Mouse (Mus musculus): ENCODE measurements around the gene Myo16. TPM values are rescaled to one million over a fixed set of nuclear protein-coding genes. Genes with fewer than 3 reads are reported as not detected.

Myo16 gene
- total and polyA plus RNA-seq, 3 experiments, result not detected

DNA sequence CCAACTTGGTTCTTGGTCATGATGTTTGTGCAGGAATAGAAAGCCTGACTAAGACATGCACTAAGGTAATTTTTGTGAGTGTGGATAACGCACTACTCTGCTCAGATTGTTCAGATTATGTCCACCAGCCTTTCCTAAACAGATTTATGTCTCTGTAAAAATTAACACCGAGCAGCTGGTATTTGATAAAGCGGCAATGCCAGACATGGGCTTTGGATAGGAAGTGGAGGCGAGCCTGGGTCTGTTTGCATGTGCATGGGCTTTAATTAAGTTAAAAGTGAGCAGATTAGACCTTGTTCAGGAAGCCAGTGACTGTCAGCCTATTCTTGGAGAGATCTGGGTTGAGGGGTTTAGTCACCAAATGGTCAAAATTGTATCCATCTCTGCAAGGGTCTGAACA lies 367.8 kb downstream of the Myo16 start:
- no peaks in the 10 kb centered on the region for H3K4me1 ChIP-seq (ENCODE audit: control insufficient read depth in 1 of 2, insufficient read depth in 2 of 2, low read length in 2 of 2)
- no peaks in the 10 kb centered on the region for H3K27me3 ChIP-seq (ENCODE audit: control insufficient read depth in 1 of 2, insufficient read depth in 2 of 2, low read length in 2 of 2)
- TF ChIP-seq ZC3H11A (IDR thresholded peaks at IDR 0.05; ENCODE audit: low read depth, low read length), result no peak
- TF ChIP-seq MYB (IDR thresholded peaks at IDR 0.05; ENCODE audit: low read depth, low read length), result no peak
- no peak for TF ChIP-seq SIN3A (IDR thresholded peaks at IDR 0.05; ENCODE audit: low read length)
- no peak for TF ChIP-seq MXI1 (IDR thresholded peaks at IDR 0.05; ENCODE audit: low read depth, low read length)
- TF ChIP-seq JUND (IDR thresholded peaks at IDR 0.05; ENCODE audit: low read depth, low read length), result no peak
- TF ChIP-seq EP300 (IDR thresholded peaks at IDR 0.05; ENCODE audit: low read depth in 1 of 2, low read length in 2 of 2), result no peak
- no peak overlapping the region for H3K27ac ChIP-seq (ENCODE audit: control insufficient read depth, low read depth, low read length)
- no peaks in the 10 kb centered on the region for H3K79me2 ChIP-seq (ENCODE audit: control insufficient read depth, insufficient read depth, low read length, poor library complexity)
- H3K4me3 ChIP-seq (ENCODE audit: control insufficient read depth in 1 of 2, insufficient read depth in 1 of 2, low read depth in 2 of 2, low read length in 2 of 2), result no peak overlapping the region
- no peaks in the 10 kb centered on the region for H3K36me3 ChIP-seq (ENCODE audit: control insufficient read depth in 1 of 2, insufficient read depth in 2 of 2, low read length in 2 of 2)
- no peak for DNase-seq (ENCODE audit: low read depth, low spot score)
- H3K9me3 ChIP-seq (replicated peaks; ENCODE audit: insufficient read depth, low read length), result no peaks in the 10 kb centered on the region
- no peak overlapping the region for H3K9ac ChIP-seq (ENCODE audit: control insufficient read depth, low read depth, low read length, poor library complexity, severe bottlenecking)

DNA sequence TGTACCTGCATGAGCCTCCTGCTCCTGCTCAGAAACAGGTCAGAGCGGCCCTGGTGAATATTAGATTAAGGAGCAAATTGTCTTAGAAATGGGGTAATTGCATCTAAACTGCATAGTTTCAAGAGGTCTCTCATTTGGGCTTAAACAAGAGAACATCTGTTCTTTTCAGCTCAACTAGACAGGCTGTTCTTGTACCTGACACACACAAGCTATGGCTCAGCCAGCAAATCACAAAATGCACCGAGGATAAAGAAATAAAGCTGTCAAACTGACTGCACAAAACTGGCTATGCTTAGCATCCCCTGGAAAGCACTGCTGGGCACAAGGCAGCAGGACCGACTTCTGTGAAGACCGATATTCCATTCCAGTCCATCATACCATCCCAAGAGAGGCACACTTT lies 372.0 kb downstream of the Myo16 start:
- H3K9ac ChIP-seq (ENCODE audit: control insufficient read depth, low read depth, low read length, poor library complexity, severe bottlenecking), result no peak overlapping the region
- no peak overlapping the region for H3K27ac ChIP-seq (ENCODE audit: control insufficient read depth, low read depth, low read length)
- no peaks in the 10 kb centered on the region for H3K79me2 ChIP-seq (ENCODE audit: control insufficient read depth, insufficient read depth, low read length, poor library complexity)
- no peak for TF ChIP-seq E2F4 (IDR thresholded peaks at IDR 0.05; ENCODE audit: borderline replicate concordance, low read depth, low read length)
- no peak for TF ChIP-seq NRF1 (IDR thresholded peaks at IDR 0.05; ENCODE audit: insufficient read depth, low read depth, low read length, poor library complexity, severe bottlenecking)
- H3K27me3 ChIP-seq (ENCODE audit: control insufficient read depth in 1 of 2, insufficient read depth in 2 of 2, low read length in 2 of 2), result no peaks in the 10 kb centered on the region
- no peaks in the 10 kb centered on the region for H3K36me3 ChIP-seq (ENCODE audit: control insufficient read depth in 1 of 2, insufficient read depth in 2 of 2, low read length in 2 of 2)
- DNase-seq (ENCODE audit: low read depth, low spot score), result no peak
- no peaks in the 10 kb centered on the region for H3K4me1 ChIP-seq (ENCODE audit: control insufficient read depth in 1 of 2, insufficient read depth in 2 of 2, low read length in 2 of 2)
- H3K9me3 ChIP-seq (replicated peaks; ENCODE audit: insufficient read depth, low read length), result no peaks in the 10 kb centered on the region
- H3K4me3 ChIP-seq (ENCODE audit: control insufficient read depth in 1 of 2, insufficient read depth in 1 of 2, low read depth in 2 of 2, low read length in 2 of 2), result no peak overlapping the region

DNA sequence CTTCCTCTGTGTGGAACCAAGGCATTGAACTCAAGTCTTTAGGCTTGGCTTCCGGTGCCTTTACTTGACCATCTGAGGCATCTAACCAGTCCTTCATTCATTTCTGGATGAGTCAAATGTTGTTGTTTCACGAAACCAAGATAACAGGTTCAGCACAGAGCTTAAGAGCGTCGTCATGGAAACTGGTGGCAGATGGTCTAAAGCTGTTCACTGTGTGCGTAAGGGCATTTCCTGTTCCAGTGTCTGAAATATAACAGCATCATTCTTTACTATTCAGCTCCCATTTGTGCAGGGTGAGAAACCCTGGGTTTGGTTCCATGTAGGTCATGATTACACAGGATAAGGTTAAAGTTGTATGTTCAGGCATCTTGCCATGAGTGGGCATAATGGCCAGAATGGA lies 372.9 kb downstream of the Myo16 start:
- no peak for DNase-seq (ENCODE audit: low read depth, low spot score)
- H3K79me2 ChIP-seq (ENCODE audit: control insufficient read depth, insufficient read depth, low read length, poor library complexity), result no peaks in the 10 kb centered on the region
- no peak overlapping the region for H3K27ac ChIP-seq (ENCODE audit: control insufficient read depth, low read depth, low read length)
- H3K4me1 ChIP-seq (ENCODE audit: control insufficient read depth in 1 of 2, insufficient read depth in 2 of 2, low read length in 2 of 2), result no peaks in the 10 kb centered on the region
- no peaks in the 10 kb centered on the region for H3K36me3 ChIP-seq (ENCODE audit: control insufficient read depth in 1 of 2, insufficient read depth in 2 of 2, low read length in 2 of 2)
- no peak overlapping the region for H3K9ac ChIP-seq (ENCODE audit: control insufficient read depth, low read depth, low read length, poor library complexity, severe bottlenecking)
- TF ChIP-seq MAX (IDR thresholded peaks at IDR 0.05; ENCODE audit: low read length) (no peak), MEF2A (IDR thresholded peaks at IDR 0.05; ENCODE audit: extremely low read depth, insufficient replicate concordance, low read depth, low read length, poor library complexity, severe bottlenecking) (no peak), TBP (IDR thresholded peaks at IDR 0.05; ENCODE audit: low read depth, low read length) (no peak), POLR2AphosphoS2 (IDR thresholded peaks at IDR 0.05; ENCODE audit: low read length) (no peak), TCF12 (IDR thresholded peaks at IDR 0.05; ENCODE audit: low read depth, low read length) (no peak), RCOR1 (IDR thresholded peaks at IDR 0.05; ENCODE audit: low read depth, low read length) (no peak), CTCF (IDR thresholded peaks at IDR 0.05 in 2 of 3, conservative IDR thresholded peaks at IDR 0.05 in 1 of 3; ENCODE audit: control insufficient read depth in 1 of 3, insufficient read depth in 1 of 3, low read depth in 2 of 3, low read length in 3 of 3, poor library complexity in 1 of 3, severe bottlenecking in 1 of 3) (no peak)
- H3K27me3 ChIP-seq (ENCODE audit: control insufficient read depth in 1 of 2, insufficient read depth in 2 of 2, low read length in 2 of 2), result no peaks in the 10 kb centered on the region
- H3K4me3 ChIP-seq (ENCODE audit: control insufficient read depth in 1 of 2, insufficient read depth in 1 of 2, low read depth in 2 of 2, low read length in 2 of 2), result no peak overlapping the region
- H3K9me3 ChIP-seq (replicated peaks; ENCODE audit: insufficient read depth, low read length), result no peaks in the 10 kb centered on the region
